Mouse (Mus musculus) brain, embryonic 14.5 days (tissue): ENCODE results near the gene Snrnp48. TPM values are rescaled to one million over a fixed set of nuclear protein-coding genes. Genes with fewer than 3 reads are reported as not detected.

Source experiments
- DNase-seq: peaks from one replicate; pipeline ENCODE4 v3.0.0-alpha.2; 2011; ENCODE audit warnings: low read depth
- CTCF ChIP-seq: fragments of 200-500 bp; IDR thresholded peaks from 2 replicates; pipeline ENCODE4 v1.5.1; 2012; ENCODE audit warnings: inconsistent platforms, mild to moderate bottlenecking, moderate library complexity, borderline replicate concordance; ENCODE audit not compliant: insufficient read depth, insufficient read length; ENCODE audit errors: extremely low read depth
- POLR2A ChIP-seq: fragments of 200-500 bp; IDR thresholded peaks from 2 replicates; pipeline ENCODE4 v1.6.1; 2012; ENCODE audit warnings: mild to moderate bottlenecking, inconsistent platforms, borderline replicate concordance; ENCODE audit not compliant: poor library complexity, insufficient read depth, insufficient read length, severe bottlenecking; ENCODE audit errors: extremely low read depth
- polyA plus RNA-seq: library from polyadenylated mRNA; depleted of rRNA; stranded (reverse); fragments of >200 nt; gene quantifications from 2 replicates; pipeline ENCODE4 v1.2.3, GENCODE M21; 2012; rRNA removed

Snrnp48 gene
- polyA plus RNA-seq, result 37.5 and 37.6 TPM in 2 replicates

DNA sequence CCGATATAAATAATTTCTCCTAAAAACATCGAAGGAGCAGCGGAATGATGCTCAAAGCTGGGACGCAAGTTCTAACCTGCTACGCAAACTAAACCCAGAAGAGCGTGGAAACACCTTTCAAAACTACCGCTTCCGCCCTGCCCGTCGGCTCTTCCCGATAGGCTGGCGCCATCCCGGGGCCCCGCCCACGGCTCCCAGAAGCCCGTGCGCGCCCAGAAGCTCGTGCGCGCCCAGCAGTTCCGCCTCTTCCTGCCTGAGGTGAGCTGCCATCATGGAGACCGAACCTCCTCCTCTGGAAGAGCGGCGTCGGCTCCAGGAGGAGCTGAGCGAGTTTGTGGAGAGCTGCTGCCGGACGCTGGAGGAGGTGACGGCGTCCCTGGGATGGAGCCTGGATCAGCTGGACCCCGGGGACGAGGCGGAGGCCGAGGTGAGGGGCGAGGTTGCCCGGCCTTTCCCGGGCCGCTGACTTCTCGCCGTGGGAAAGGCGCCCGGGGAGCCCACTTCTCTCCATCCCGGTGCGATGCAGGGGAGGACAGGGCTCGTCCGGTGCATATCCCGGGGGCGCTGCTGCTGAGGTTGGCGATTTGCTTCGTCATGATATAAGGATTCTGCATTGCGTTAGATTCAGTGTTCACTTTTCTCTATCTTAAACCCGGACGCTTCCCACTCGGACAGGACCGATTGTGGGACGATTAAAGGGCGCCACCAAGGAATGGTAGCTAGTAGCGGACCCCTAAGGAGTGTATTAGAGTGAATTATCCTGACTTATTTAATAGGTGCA, at the start of gene Snrnp48:
Snrnp48 (plus strand) TSS at position 237 of the 781 bp plus-strand sequence.
- TF ChIP-seq CTCF, result no peak
- peak; percentile 59; the same call in 1 of the 2 replicates for TF ChIP-seq POLR2A
- DNase-seq, result peak; percentile 98

DNA sequence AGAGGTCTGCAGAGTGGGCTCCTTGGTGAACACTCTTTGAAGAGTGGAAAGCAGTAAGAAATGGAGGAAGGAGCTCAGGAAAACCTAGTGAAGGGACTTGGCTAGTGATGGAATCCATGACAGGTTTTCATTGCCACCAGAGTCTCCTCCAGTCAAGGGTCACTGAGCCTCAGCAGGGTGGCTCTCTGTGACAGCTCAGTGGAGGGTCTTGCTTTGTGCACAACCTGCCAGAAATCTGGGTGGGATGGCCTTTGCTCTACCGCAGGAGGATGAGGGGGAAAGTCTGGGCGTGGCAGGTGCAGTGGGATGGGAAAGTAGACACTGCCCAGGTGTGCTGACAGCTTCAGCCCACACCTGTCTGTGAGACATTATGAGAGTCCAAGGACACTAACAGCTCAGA, 49.2 kb upstream of the Snrnp48 start:
- DNase-seq, result no peak
- TF ChIP-seq CTCF (no peak), POLR2A (no peak)

DNA sequence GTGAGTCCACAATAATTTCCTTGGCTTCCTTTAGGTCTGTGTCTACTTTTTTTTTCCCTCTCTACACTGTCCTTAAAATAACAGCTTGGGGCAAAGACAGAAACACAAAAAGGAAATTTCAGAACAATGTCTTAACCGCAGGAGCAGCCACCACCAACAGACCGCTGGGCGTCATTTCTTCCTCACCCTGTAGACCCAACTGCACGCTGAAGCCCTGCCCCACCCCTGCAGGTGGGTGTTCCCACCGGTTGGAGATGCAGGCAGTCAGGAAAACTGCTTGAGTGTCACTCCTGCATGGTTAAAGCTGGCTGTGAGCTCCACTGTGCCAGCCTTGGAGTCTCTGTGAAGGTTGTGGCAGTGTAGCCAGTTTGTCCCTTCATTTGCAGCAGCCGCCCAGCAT, 47.1 kb upstream of the Snrnp48 start:
- no peak for DNase-seq
- no peak for TF ChIP-seq CTCF
- TF ChIP-seq POLR2A, result no peak

DNA sequence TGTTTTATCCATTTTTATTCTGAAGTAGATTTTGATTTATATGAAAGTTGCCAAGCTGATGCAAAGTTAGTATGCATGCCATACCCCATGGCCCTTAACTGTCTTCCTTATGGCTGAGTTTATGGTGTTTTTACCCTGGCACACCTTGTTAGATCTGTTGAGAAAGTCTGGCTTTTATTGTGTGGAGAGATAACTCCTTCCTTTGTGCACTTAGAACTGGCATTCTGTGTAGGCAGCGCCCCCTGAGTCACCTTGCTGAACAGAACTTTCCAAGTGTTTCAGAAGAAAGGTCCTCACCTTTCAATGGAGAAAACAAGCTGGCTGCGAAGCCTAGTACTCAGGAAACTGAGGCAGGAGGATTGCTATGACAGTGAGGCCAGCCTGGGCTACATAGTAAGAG, 42.7 kb upstream of the Snrnp48 start:
- no peak for DNase-seq
- TF ChIP-seq POLR2A, result no peak

GRCm38 (mm10) chr13:38162668-38163067, 42.1 kb upstream of the Snrnp48 start:
- peak; percentile 77 for DNase-seq
- no peak for TF ChIP-seq CTCF
- no peak for TF ChIP-seq POLR2A

DNA sequence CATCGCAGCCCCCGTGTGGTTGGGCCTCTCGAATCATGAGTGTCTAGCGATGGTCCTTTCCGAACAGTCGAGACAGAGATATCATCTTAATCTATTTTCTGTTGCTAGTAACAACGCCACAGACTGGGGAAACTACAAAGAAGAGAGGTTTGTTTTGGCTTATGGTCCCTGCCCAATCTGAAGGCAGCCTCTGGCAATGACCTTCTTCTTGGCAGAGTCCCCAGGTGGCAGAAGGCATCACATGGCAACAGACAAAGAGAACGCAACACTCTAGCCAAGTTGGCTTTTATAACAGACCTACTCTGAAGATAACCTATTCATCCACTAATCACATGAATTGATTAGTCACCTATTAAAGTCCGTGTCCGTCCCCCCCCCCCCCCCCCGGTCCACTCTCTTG, 39.8 kb upstream of the Snrnp48 start:
- no peak for TF ChIP-seq POLR2A
- no peak for TF ChIP-seq CTCF
- DNase-seq, result peak; percentile 27

GRCm38 (mm10) chr13:38167056-38167455, 37.7 kb upstream of the Snrnp48 start:
- no peak for DNase-seq
- TF ChIP-seq POLR2A, result no peak
- no peak for TF ChIP-seq CTCF

- TF ChIP-seq POLR2A (no peak), CTCF (no peak)
- no peak for DNase-seq
Observed at GRCm38 (mm10) chr13:38170707-38171144, 34.0 kb upstream of the Snrnp48 start.

GRCm38 (mm10) chr13:38193406-38193805, 11.3 kb upstream of the Snrnp48 start:
- DNase-seq, result no peak

GRCm38 (mm10) chr13:38201413-38201812, 3.3 kb upstream of the Snrnp48 start:
- no peak for TF ChIP-seq CTCF
- no peak for TF ChIP-seq POLR2A
- DNase-seq, result no peak

More at GRCm38 (mm10) chr13:38193406-38193805, 11.3 kb upstream of the Snrnp48 start:
- no peak for TF ChIP-seq POLR2A
- no peak for TF ChIP-seq CTCF

GRCm38 (mm10) chr13:38204171-38204570, 567 bp upstream of the Snrnp48 start:
- TF ChIP-seq POLR2A, result no peak
- no peak for TF ChIP-seq CTCF
- peak; percentile 1 for DNase-seq

DNA sequence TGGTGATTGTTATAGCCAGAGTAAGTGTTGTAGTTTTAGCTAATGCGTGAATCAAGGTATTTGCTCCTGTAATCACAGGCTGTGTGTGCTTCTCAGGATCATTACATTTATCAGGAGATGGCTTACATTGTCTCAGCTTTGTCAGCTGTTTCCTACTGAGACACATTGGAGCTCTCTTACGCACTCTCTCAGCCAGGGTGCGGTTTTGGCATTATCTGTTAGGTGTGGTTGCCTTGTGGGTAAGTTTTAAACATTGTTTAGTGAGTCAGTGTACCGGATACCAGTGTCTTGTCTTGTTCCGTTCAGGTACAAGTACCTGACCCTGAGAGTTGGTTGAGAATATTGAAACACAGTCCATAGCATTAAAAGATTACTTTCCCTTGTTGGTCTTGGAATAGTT, 6.4 kb downstream of the Snrnp48 start:
- TF ChIP-seq CTCF, result no peak
- no peak for TF ChIP-seq POLR2A

GRCm38 (mm10) chr13:38218686-38219085, 13.9 kb downstream of the Snrnp48 start:
- DNase-seq, result no peak
- TF ChIP-seq POLR2A (no peak), CTCF (no peak)

More for the DNA sequence above, 6.4 kb downstream of the Snrnp48 start:
- no peak for DNase-seq
